Mouse (Mus musculus): ENCODE measurements around the gene Lyst. TPM values are rescaled to one million over a fixed set of nuclear protein-coding genes. Genes with fewer than 3 reads are reported as not detected.
"Not testable (repeated sequence)": the region's sequence is repeated elsewhere in the genome, so short reads cannot be mapped to it uniquely, and the experiment has no call there.

Lyst gene
- polyA plus RNA-seq, 1 experiment: 1.7 TPM

GRCm38 (mm10) chr13:13671585-13672328 is 81.6 kb downstream of the Lyst start:
- H3K4me3 ChIP-seq (ENCODE audit: insufficient read depth, poor library complexity, severe bottlenecking): no peak overlapping the region
- no peaks in the 10 kb centered on the region for H3K27me3 ChIP-seq (ENCODE audit: control insufficient read depth, insufficient read depth, insufficient read length)
- TF ChIP-seq MYOG (IDR thresholded peaks at IDR 0.05; ENCODE audit: control insufficient read depth, extremely low read depth, insufficient read length) (no peak), CTCF (IDR thresholded peaks at IDR 0.05; ENCODE audit: control insufficient read depth, insufficient read depth, insufficient read length) (no peak), MYOD1 (IDR thresholded peaks at IDR 0.05; ENCODE audit: control insufficient read depth, insufficient read length, low read depth) (no peak)
- H3K36me3 ChIP-seq (ENCODE audit: control insufficient read depth, insufficient read depth): peaks cover 10% of the 10 kb centered on the region
- H3ac ChIP-seq (ENCODE audit: control insufficient read depth, insufficient read length, low read depth): no peak overlapping the region
- H3K79me3 ChIP-seq (ENCODE audit: low read depth): no peaks in the 10 kb centered on the region
- H3K79me2 ChIP-seq (ENCODE audit: control insufficient read depth, insufficient read depth): no peaks in the 10 kb centered on the region

GRCm38 (mm10) chr13:13674669-13675343 is 84.6 kb downstream of the Lyst start:
- TF ChIP-seq MAX (IDR thresholded peaks at IDR 0.05) (no peak), USF1 (IDR thresholded peaks at IDR 0.05; ENCODE audit: low read depth) (no peak), MYOD1 (IDR thresholded peaks at IDR 0.05; ENCODE audit: control insufficient read depth, insufficient read length, low read depth) (no peak), FOSL1 (IDR thresholded peaks at IDR 0.05; ENCODE audit: insufficient read depth, low read length, poor library complexity, severe bottlenecking) (no peak), CEBPB (IDR thresholded peaks at IDR 0.05; ENCODE audit: low read depth) (no peak), CTCF (IDR thresholded peaks at IDR 0.05; ENCODE audit: control insufficient read depth, insufficient read depth, insufficient read length) (no peak), MYOG (IDR thresholded peaks at IDR 0.05; ENCODE audit: control insufficient read depth, extremely low read depth, insufficient read length) (no peak)
- peaks cover 8% of the 10 kb centered on the region for H3K36me3 ChIP-seq (ENCODE audit: control insufficient read depth, insufficient read depth)
- no peaks in the 10 kb centered on the region for H3K79me2 ChIP-seq (ENCODE audit: control insufficient read depth, insufficient read depth)
- H3ac ChIP-seq (ENCODE audit: control insufficient read depth, insufficient read length, low read depth): no peak overlapping the region
- no peaks in the 10 kb centered on the region for H3K27me3 ChIP-seq (ENCODE audit: control insufficient read depth, insufficient read depth, insufficient read length)
- no peaks in the 10 kb centered on the region for H3K79me3 ChIP-seq (ENCODE audit: low read depth)
- no peak overlapping the region for H3K4me3 ChIP-seq (ENCODE audit: insufficient read depth, poor library complexity, severe bottlenecking)

DNA sequence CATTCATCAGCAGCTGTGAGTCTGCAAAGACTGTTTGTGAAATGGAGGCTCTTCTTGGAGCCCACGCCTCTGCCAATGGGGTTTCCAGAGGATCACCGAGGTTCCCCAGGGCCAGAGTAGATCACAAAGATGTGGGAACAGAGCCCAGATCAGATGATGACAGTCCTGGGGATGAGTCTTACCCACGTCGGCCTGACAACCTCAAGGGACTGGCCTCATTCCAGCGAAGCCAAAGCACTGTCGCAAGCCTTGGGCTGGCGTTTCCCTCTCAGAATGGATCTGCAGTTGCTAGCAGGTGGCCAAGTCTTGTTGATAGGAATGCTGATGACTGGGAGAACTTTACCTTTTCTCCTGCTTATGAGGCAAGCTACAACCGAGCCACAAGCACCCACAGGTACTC is 87.7 kb downstream of the Lyst start:
- Histone ChIP-seq H3K4me3 (ENCODE audit: insufficient read depth, poor library complexity, severe bottlenecking) (no peak overlapping the region), H3K79me3 (ENCODE audit: low read depth) (no peaks in the 10 kb centered on the region), H3K36me3 (ENCODE audit: control insufficient read depth, insufficient read depth) (peaks cover 6% of the 10 kb centered on the region), H3ac (ENCODE audit: control insufficient read depth, insufficient read length, low read depth) (no peak overlapping the region), H3K27me3 (ENCODE audit: control insufficient read depth, insufficient read depth, insufficient read length) (no peaks in the 10 kb centered on the region), H3K79me2 (ENCODE audit: control insufficient read depth, insufficient read depth) (no peaks in the 10 kb centered on the region)
- TF ChIP-seq MAX (IDR thresholded peaks at IDR 0.05): no peak
- TF ChIP-seq FOSL1 (IDR thresholded peaks at IDR 0.05; ENCODE audit: insufficient read depth, low read length, poor library complexity, severe bottlenecking): no peak

- Histone ChIP-seq H3K4me3 (ENCODE audit: insufficient read depth, poor library complexity, severe bottlenecking) (no peak overlapping the region), H3K79me2 (ENCODE audit: control insufficient read depth, insufficient read depth) (no peaks in the 10 kb centered on the region), H3K27me3 (ENCODE audit: control insufficient read depth, insufficient read depth, insufficient read length) (no peaks in the 10 kb centered on the region), H3K36me3 (ENCODE audit: control insufficient read depth, insufficient read depth) (peaks cover 6% of the 10 kb centered on the region), H3K79me3 (ENCODE audit: low read depth) (no peaks in the 10 kb centered on the region), H3ac (ENCODE audit: control insufficient read depth, insufficient read length, low read depth) (no peak overlapping the region)
- no peak for TF ChIP-seq CEBPB (IDR thresholded peaks at IDR 0.05; ENCODE audit: low read depth)
- no peak for TF ChIP-seq FOSL1 (IDR thresholded peaks at IDR 0.05; ENCODE audit: insufficient read depth, low read length, poor library complexity, severe bottlenecking)
Observed at GRCm38 (mm10) chr13:13681642-13682041, 91.4 kb downstream of the Lyst start.

DNA sequence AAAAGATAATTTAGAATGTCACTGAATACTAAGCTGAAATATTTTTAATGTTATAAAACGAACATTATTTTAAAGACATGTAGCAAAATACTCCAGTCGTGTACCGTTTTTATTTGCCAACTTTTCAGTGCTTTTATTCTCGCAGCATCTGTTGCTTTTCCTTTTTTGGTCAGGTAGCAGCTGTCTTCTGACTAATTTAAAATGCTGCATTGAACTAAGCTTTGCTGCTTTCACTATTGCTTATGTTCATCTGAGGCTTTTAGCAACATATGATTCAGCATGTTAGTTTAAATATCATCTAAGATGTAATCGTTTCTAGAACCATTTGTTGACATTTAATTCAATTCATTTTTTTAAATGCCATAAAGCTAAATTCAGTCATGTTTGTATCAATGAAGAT is 113.3 kb downstream of the Lyst start:
- Histone ChIP-seq H3K27me3 (ENCODE audit: control insufficient read depth, insufficient read depth, insufficient read length) (no peaks in the 10 kb centered on the region), H3K4me3 (ENCODE audit: insufficient read depth, poor library complexity, severe bottlenecking) (no peak overlapping the region), H3K36me3 (ENCODE audit: control insufficient read depth, insufficient read depth) (no peaks in the 10 kb centered on the region), H3K79me2 (ENCODE audit: control insufficient read depth, insufficient read depth) (no peaks in the 10 kb centered on the region), H3ac (ENCODE audit: control insufficient read depth, insufficient read length, low read depth) (no peak overlapping the region), H3K79me3 (ENCODE audit: low read depth) (no peaks in the 10 kb centered on the region)
- TF ChIP-seq CEBPB (IDR thresholded peaks at IDR 0.05; ENCODE audit: low read depth): no peak
- TF ChIP-seq FOSL1 (IDR thresholded peaks at IDR 0.05; ENCODE audit: insufficient read depth, low read length, poor library complexity, severe bottlenecking): no peak
- no peak for TF ChIP-seq CTCF (IDR thresholded peaks at IDR 0.05; ENCODE audit: control insufficient read depth, insufficient read depth, insufficient read length)
- no peak for TF ChIP-seq USF1 (IDR thresholded peaks at IDR 0.05; ENCODE audit: low read depth)
- no peak for TF ChIP-seq MYOG (IDR thresholded peaks at IDR 0.05; ENCODE audit: control insufficient read depth, extremely low read depth, insufficient read length)
- no peak for TF ChIP-seq MAX (IDR thresholded peaks at IDR 0.05)
- TF ChIP-seq MYOD1 (IDR thresholded peaks at IDR 0.05; ENCODE audit: control insufficient read depth, insufficient read length, low read depth): no peak

DNA sequence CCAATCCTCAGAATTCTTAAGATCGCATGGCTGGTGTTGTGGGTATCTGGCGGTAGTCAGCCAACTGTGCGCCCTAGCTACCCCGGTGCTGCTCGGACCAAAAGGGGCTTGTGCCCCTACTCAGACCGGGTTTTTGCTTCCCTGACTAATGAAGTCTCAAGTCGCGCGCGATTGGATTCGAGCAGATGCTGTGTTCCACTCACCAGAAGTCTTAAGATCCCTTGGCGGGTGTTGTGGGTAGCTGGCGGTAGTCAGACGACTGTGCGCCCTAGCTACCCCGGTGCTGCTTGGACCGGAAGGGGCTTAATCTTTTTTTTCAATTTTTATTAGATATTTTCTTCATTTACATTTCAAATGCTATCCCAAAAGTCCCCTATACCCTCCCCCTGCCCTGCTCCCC is 131.2 kb downstream of the Lyst start:
- H3K36me3 ChIP-seq (ENCODE audit: control insufficient read depth, insufficient read depth); H3K4me3 ChIP-seq (ENCODE audit: insufficient read depth, poor library complexity, severe bottlenecking); H3ac ChIP-seq (ENCODE audit: control insufficient read depth, insufficient read length, low read depth): not testable (repeated sequence)

More for the DNA sequence above, 131.2 kb downstream of the Lyst start:
- H3K27me3 ChIP-seq (ENCODE audit: control insufficient read depth, insufficient read depth, insufficient read length); H3K79me2 ChIP-seq (ENCODE audit: control insufficient read depth, insufficient read depth); H3K79me3 ChIP-seq (ENCODE audit: low read depth): not testable (repeated sequence)

Data from C2C12 (cell line).